Mouse (Mus musculus) hindbrain, embryonic 16.5 days (tissue): ENCODE data around the gene Ttpal. TPM values are rescaled to one million over a fixed set of nuclear protein-coding genes. Genes with fewer than 3 reads are reported as not detected.
"Not testable (repeated sequence)": the region's sequence is repeated elsewhere in the genome, so short reads cannot be mapped to it uniquely, and the experiment has no call there.

ENCODE experiments used
- ATAC-seq: fragments of 200-750 bp; cut with Nextera tagmentation; 2 replicates; pipeline ENCODE4 v1.8.0; 2017; ENCODE audit warnings: moderate TSS enrichment, moderate library complexity
- H3K27ac ChIP-seq: fragments of 300-500 bp; sonication (generic); 2 replicates; pipeline ENCODE4 v1.5.1; 2014; ENCODE audit warnings: low read depth, mild to moderate bottlenecking, control low read depth, low read length, moderate library complexity
- H3K27me3 ChIP-seq: fragments of 300-500 bp; sonication (generic); replicated peaks from 2 replicates; pipeline ENCODE4 v1.6.1; 2014; ENCODE audit warnings: low read length; ENCODE audit not compliant: control insufficient read depth, insufficient read depth
- H3K36me3 ChIP-seq: fragments of 300-500 bp; sonication (generic); 2 replicates; pipeline ENCODE4 v1.6.1; 2014; ENCODE audit warnings: mild to moderate bottlenecking, low read length, moderate library complexity, mixed read lengths; ENCODE audit not compliant: control insufficient read depth, insufficient read depth
- H3K4me1 ChIP-seq: fragments of 300-500 bp; sonication (generic); 2 replicates; pipeline ENCODE4 v1.6.1; 2014; ENCODE audit warnings: low read depth, low read length; ENCODE audit not compliant: control insufficient read depth, insufficient read depth
- H3K4me2 ChIP-seq: fragments of 300-500 bp; sonication (generic); 2 replicates; pipeline ENCODE4 v1.6.1; 2014; ENCODE audit warnings: mild to moderate bottlenecking, low read length, control low read depth, moderate library complexity
- H3K4me3 ChIP-seq: fragments of 300-500 bp; sonication (generic); 2 replicates; pipeline ENCODE4 v1.5.1; 2014; ENCODE audit warnings: mild to moderate bottlenecking, low read length, control low read depth, moderate library complexity
- H3K9ac ChIP-seq: fragments of 300-500 bp; sonication (generic); 2 replicates; pipeline ENCODE4 v1.6.1; 2014; ENCODE audit warnings: low read depth, mild to moderate bottlenecking, control low read depth, low read length, moderate library complexity
- H3K9me3 ChIP-seq: fragments of 300-500 bp; sonication (generic); 2 replicates; pipeline ENCODE4 v1.6.1; 2014; ENCODE audit warnings: mild to moderate bottlenecking, low read length, moderate library complexity; ENCODE audit not compliant: control insufficient read depth
- WGBS: fragments of 180-500 bp; shearing (Covaris S2); extraction: QIAGEN DNeasy Blood & Tissue Kit; methylation state at CpG from one replicate; pipeline ENCODE4 v1.1.7; 2014; 5-methylcytosine and 5-hydroxymethylcytosine counted together
- polyA plus RNA-seq: library from polyadenylated mRNA; unstranded; fragments of >200 nt; fragmentation: Nextera tagmentation; extraction: Ambion mirVana; gene quantifications from 2 replicates; pipeline ENCODE4 v1.2.1, GENCODE M21; 2015

The Ttpal gene
- polyA plus RNA-seq, 1 experiment from 2014 or later = 37.6 TPM

GRCm38 (mm10) chr2:163615906-163616651 is 14.0 kb downstream of the Ttpal start:
- H3K36me3 ChIP-seq = peaks cover 32% of the 10 kb centered on the region

GRCm38 (mm10) chr2:163616652-163617227 is 14.6 kb downstream of the Ttpal start:
- Histone ChIP-seq H3K9me3 (no peaks in the 10 kb centered on the region), H3K9ac (no peak overlapping the region), H3K4me1 (no peaks in the 10 kb centered on the region), H3K4me3 (no peak overlapping the region), H3K27me3 (no peaks in the 10 kb centered on the region), H3K4me2 (no peak overlapping the region), H3K36me3 (peaks cover 30% of the 10 kb centered on the region), H3K27ac (no peak overlapping the region)
- ATAC-seq = no peak
- 77% methylated on average over 3 of the region's 3 CpGs for WGBS

More at GRCm38 (mm10) chr2:163615906-163616651, 14.0 kb downstream of the Ttpal start:
- no peaks in the 10 kb centered on the region for H3K27me3 ChIP-seq
- H3K4me2 ChIP-seq = no peak overlapping the region
- H3K27ac ChIP-seq = no peak overlapping the region
- no peak for ATAC-seq
- no peak overlapping the region for H3K9ac ChIP-seq
- 91% methylated on average over 4 of the region's 4 CpGs for WGBS
- H3K9me3 ChIP-seq = no peaks in the 10 kb centered on the region
- H3K4me1 ChIP-seq = no peaks in the 10 kb centered on the region
- no peak overlapping the region for H3K4me3 ChIP-seq

GRCm38 (mm10) chr2:163617232-163617863 is 15.2 kb downstream of the Ttpal start:
- H3K9ac ChIP-seq = no peak overlapping the region
- ATAC-seq = no peak
- no peaks in the 10 kb centered on the region for H3K27me3 ChIP-seq
- H3K4me3 ChIP-seq = no peak overlapping the region
- H3K4me1 ChIP-seq = no peaks in the 10 kb centered on the region
- H3K27ac ChIP-seq = no peak overlapping the region
- 73% methylated on average over 3 of the region's 3 CpGs for WGBS
- peaks cover 27% of the 10 kb centered on the region for H3K36me3 ChIP-seq
- H3K4me2 ChIP-seq = no peak overlapping the region
- no peaks in the 10 kb centered on the region for H3K9me3 ChIP-seq

GRCm38 (mm10) chr2:163617874-163618273 is 15.8 kb downstream of the Ttpal start:
- no peak overlapping the region for H3K9ac ChIP-seq
- no peak overlapping the region for H3K4me2 ChIP-seq
- WGBS = 96% methylated on average over 4 of the region's 4 CpGs
- H3K4me3 ChIP-seq = no peak overlapping the region
- no peak for ATAC-seq
- H3K9me3 ChIP-seq = no peaks in the 10 kb centered on the region
- no peak overlapping the region for H3K27ac ChIP-seq
- peaks cover 27% of the 10 kb centered on the region for H3K36me3 ChIP-seq
- H3K4me1 ChIP-seq = no peaks in the 10 kb centered on the region
- H3K27me3 ChIP-seq = no peaks in the 10 kb centered on the region

- WGBS = 91% methylated on average over 8 of the region's 8 CpGs
- Histone ChIP-seq H3K27me3 (no peaks in the 10 kb centered on the region), H3K36me3 (peaks cover 25% of the 10 kb centered on the region), H3K4me3 (no peak overlapping the region), H3K9me3 (no peaks in the 10 kb centered on the region), H3K9ac (no peak overlapping the region), H3K27ac (no peak overlapping the region), H3K4me1 (no peaks in the 10 kb centered on the region), H3K4me2 (no peak overlapping the region)
- ATAC-seq = no peak
Measured at GRCm38 (mm10) chr2:163620451-163620850, 18.3 kb downstream of the Ttpal start.

- not testable (repeated sequence) for ATAC-seq, H3K9ac ChIP-seq, H3K4me2 ChIP-seq, H3K27ac ChIP-seq, H3K9me3 ChIP-seq, H3K27me3 ChIP-seq, H3K4me3 ChIP-seq, H3K4me1 ChIP-seq
- 93% methylated on average over 3 of the region's 3 CpGs for WGBS
- peaks cover 26% of the 10 kb centered on the region for H3K36me3 ChIP-seq
Measured at GRCm38 (mm10) chr2:163621401-163621800, 19.3 kb downstream of the Ttpal start.

- 93% methylated on average over 4 of the region's 4 CpGs for WGBS
- peaks cover 44% of the 10 kb centered on the region for H3K36me3 ChIP-seq
- no peaks in the 10 kb centered on the region for H3K4me1 ChIP-seq
- ATAC-seq = no peak
- H3K9me3 ChIP-seq = no peaks in the 10 kb centered on the region
- H3K27ac ChIP-seq = no peak overlapping the region
- no peaks in the 10 kb centered on the region for H3K27me3 ChIP-seq
- H3K9ac ChIP-seq = no peak overlapping the region
- H3K4me3 ChIP-seq = no peak overlapping the region
- H3K4me2 ChIP-seq = no peak overlapping the region
Measured at GRCm38 (mm10) chr2:163631223-163631622, 29.1 kb downstream of the Ttpal start.

GRCm38 (mm10) chr2:163631715-163632114 is 29.6 kb downstream of the Ttpal start:
- 99% methylated on average over 2 of the region's 2 CpGs for WGBS
- H3K4me3 ChIP-seq = no peak overlapping the region
- H3K27me3 ChIP-seq = no peaks in the 10 kb centered on the region
- no peak overlapping the region for H3K4me2 ChIP-seq
- H3K27ac ChIP-seq = no peak overlapping the region
- no peaks in the 10 kb centered on the region for H3K9me3 ChIP-seq
- H3K4me1 ChIP-seq = no peaks in the 10 kb centered on the region
- no peak for ATAC-seq
- peaks cover 40% of the 10 kb centered on the region for H3K36me3 ChIP-seq
- H3K9ac ChIP-seq = no peak overlapping the region

GRCm38 (mm10) chr2:163634211-163634610 is 32.1 kb downstream of the Ttpal start:
- Histone ChIP-seq H3K9ac (no peak overlapping the region), H3K4me2 (no peak overlapping the region), H3K27ac (no peak overlapping the region), H3K36me3 (peaks cover 29% of the 10 kb centered on the region), H3K27me3 (no peaks in the 10 kb centered on the region), H3K9me3 (no peaks in the 10 kb centered on the region), H3K4me1 (0 out of 2 replicates have a peak, but pooled peaks cover 1% of the 10 kb centered on the region), H3K4me3 (no peak overlapping the region)
- no peak for ATAC-seq
- 92% methylated on average over 2 of the region's 2 CpGs for WGBS
